Mouse (Mus musculus) ovary, postnatal 14 days (tissue): ENCODE measurements around the gene Slc18a3.

ENCODE experiments used
- DNase-seq: peaks from one replicate; pipeline ENCODE4 v3.0.0; 2022; ENCODE audit warnings: low spot score

The Slc18a3 gene

GRCm38 (mm10) chr14:32452552-32452951 is 12.1 kb downstream of the Slc18a3 start:
- DNase-seq = no peak

- no peak for DNase-seq
Observed at GRCm38 (mm10) chr14:32446989-32447388, 17.7 kb downstream of the Slc18a3 start.

- DNase-seq = no peak
Observed at GRCm38 (mm10) chr14:32443446-32443845, 21.2 kb downstream of the Slc18a3 start.

DNA sequence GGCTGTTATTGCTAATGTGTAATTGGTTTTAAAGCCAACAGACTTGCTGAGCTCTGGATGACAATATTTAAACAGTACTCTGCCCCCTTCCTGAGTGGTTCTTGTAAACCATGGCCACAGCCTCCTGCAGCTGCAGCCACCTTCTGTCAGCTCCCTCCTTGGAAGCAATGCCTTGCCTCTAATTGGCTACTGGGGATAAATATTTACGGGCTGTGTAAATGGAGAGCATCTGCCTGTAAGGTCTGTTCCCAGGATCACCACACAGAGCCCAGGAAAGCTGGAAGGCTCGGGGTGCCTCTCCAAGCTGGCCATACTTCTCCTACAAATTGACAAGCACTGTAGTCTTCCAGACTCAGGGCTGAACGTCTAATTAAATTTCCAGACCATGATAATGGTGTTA is 24.9 kb downstream of the Slc18a3 start:
- no peak for DNase-seq

- no peak for DNase-seq
Observed at GRCm38 (mm10) chr14:32439316-32439715, 25.3 kb downstream of the Slc18a3 start.

DNA sequence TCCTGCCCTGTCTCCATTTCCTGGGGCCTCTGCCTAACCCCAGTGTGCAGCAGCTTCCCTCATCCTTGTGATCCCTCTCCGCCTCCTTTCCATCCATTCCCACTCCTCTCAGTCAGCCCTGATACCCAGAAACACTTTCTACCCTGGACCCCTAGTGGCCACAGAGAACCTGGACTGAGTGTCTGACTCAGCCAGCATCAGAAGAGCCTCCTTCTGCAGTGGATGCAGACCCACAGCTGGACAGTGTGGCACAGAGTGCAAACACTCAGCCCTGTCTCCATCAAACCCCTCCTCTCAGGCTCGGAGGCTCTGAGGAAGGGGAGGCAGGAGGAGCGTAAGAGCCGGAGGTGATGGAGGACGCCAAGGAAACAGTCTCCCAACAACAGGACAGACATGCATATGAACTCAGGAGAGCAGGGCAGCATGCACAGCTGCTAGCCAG is 27.3 kb downstream of the Slc18a3 start:
- no peak for DNase-seq

DNA sequence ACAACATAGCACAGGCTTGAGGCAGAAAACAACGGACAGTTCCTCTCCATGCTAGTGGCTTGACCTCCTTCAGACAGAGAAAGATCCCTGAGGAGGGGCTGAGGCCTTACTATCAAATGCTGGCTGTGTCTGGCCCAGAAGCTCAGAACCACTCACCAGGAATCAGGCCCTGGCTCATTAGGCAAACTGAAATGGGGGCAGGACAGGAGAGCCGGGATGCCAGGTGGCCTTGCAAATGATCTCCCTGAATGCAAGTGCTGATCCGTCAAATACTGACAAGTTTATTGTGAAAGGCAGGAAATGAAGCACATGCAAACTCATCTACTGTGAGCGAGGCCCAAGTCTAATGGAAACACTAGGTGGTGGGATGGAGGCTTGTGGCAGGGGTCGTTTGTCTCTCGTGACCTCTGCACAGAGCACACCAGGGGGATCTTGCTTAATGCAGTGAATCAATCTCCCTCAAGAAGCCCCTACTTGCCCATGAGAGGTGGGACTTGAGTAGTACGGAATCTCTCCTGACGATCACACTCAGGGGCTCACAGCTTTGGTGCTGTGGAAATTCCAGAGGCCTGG is 35.5 kb downstream of the Slc18a3 start:
- DNase-seq = no peak

- no peak for DNase-seq
Observed at GRCm38 (mm10) chr14:32423946-32424345, 40.7 kb downstream of the Slc18a3 start.

- DNase-seq = no peak
Observed at GRCm38 (mm10) chr14:32418747-32419146, 45.9 kb downstream of the Slc18a3 start.
